Mouse (Mus musculus): Measurements from ENCODE around the gene Actr3b. TPM values are rescaled to one million over a fixed set of nuclear protein-coding genes. Genes with fewer than 3 reads are reported as not detected.
"Not testable (repeated sequence)": the region's sequence is repeated elsewhere in the genome, so short reads cannot be mapped to it uniquely, and the experiment has no call there.

Gene Actr3b
- polyA plus RNA-seq, 1 experiment = 0.40 TPM

GRCm38 (mm10) chr5:25869880-25870279 lies 110.1 kb downstream of the Actr3b start:
- H3K27me3 ChIP-seq (ENCODE audit: control insufficient read depth, insufficient read depth, insufficient read length) = no peaks in the 10 kb centered on the region
- no peak overlapping the region for H3ac ChIP-seq (ENCODE audit: control insufficient read depth, insufficient read length)
- TF ChIP-seq MYOD1 (IDR thresholded peaks at IDR 0.05; ENCODE audit: control insufficient read depth in 1 of 3, insufficient read length in 2 of 3, low read depth in 2 of 3) = no peak
- no peak for TF ChIP-seq TCF3 (IDR thresholded peaks at IDR 0.05; ENCODE audit: insufficient read length, low read depth)
- TF ChIP-seq POLR2A (IDR thresholded peaks at IDR 0.05; ENCODE audit: insufficient read length, low read depth) = no peak
- TF ChIP-seq MAX (IDR thresholded peaks at IDR 0.05; ENCODE audit: low read depth) = no peak
- TF ChIP-seq TCF12 (IDR thresholded peaks at IDR 0.05; ENCODE audit: insufficient read depth, poor library complexity, severe bottlenecking) = no peak
- no peak for TF ChIP-seq CEBPB (IDR thresholded peaks at IDR 0.05; ENCODE audit: insufficient read depth, poor library complexity, severe bottlenecking)
- no peak for TF ChIP-seq E2F4 (IDR thresholded peaks at IDR 0.05; ENCODE audit: insufficient read depth)
- TF ChIP-seq MYOG (IDR thresholded peaks at IDR 0.05; ENCODE audit: control insufficient read depth in 1 of 3, insufficient read depth in 1 of 3, insufficient read length in 2 of 3, low read depth in 2 of 3) = no peak
- TF ChIP-seq SRF (IDR thresholded peaks at IDR 0.05; ENCODE audit: control insufficient read depth, insufficient read length, low read depth) = no peak
- no peak for TF ChIP-seq REST (IDR thresholded peaks at IDR 0.05; ENCODE audit: insufficient read depth, insufficient read length)
- no peak for TF ChIP-seq POLR2AphosphoS2 (IDR thresholded peaks at IDR 0.05; ENCODE audit: insufficient read length, low read depth)
- no peak for TF ChIP-seq USF1 (IDR thresholded peaks at IDR 0.05; ENCODE audit: low read depth)
- no peaks in the 10 kb centered on the region for H3K79me2 ChIP-seq (ENCODE audit: control insufficient read depth, insufficient read depth)
- no peak overlapping the region for H3K4me3 ChIP-seq
- no peak overlapping the region for H3K4me2 ChIP-seq (ENCODE audit: low read depth)
- H3K36me3 ChIP-seq (ENCODE audit: control insufficient read depth, insufficient read depth) = no peaks in the 10 kb centered on the region

- Histone ChIP-seq H3K36me3 (ENCODE audit: control insufficient read depth, insufficient read depth) (no peaks in the 10 kb centered on the region), H3K27me3 (ENCODE audit: control insufficient read depth, insufficient read depth, insufficient read length) (no peaks in the 10 kb centered on the region), H3K79me2 (ENCODE audit: control insufficient read depth, insufficient read depth) (no peaks in the 10 kb centered on the region), H3K4me3 (no peak overlapping the region), H3K4me2 (ENCODE audit: low read depth) (no peak overlapping the region), H3ac (ENCODE audit: control insufficient read depth, insufficient read length) (no peak overlapping the region)
- no peak for TF ChIP-seq USF1 (IDR thresholded peaks at IDR 0.05; ENCODE audit: low read depth)
- TF ChIP-seq MYOG (IDR thresholded peaks at IDR 0.05; ENCODE audit: control insufficient read depth in 1 of 3, insufficient read depth in 1 of 3, insufficient read length in 2 of 3, low read depth in 2 of 3) = no peak
- no peak for TF ChIP-seq POLR2A (IDR thresholded peaks at IDR 0.05; ENCODE audit: insufficient read length, low read depth)
- TF ChIP-seq E2F4 (IDR thresholded peaks at IDR 0.05; ENCODE audit: insufficient read depth) = no peak
- TF ChIP-seq REST (IDR thresholded peaks at IDR 0.05; ENCODE audit: insufficient read depth, insufficient read length) = no peak
- TF ChIP-seq SRF (IDR thresholded peaks at IDR 0.05; ENCODE audit: control insufficient read depth, insufficient read length, low read depth) = no peak
- TF ChIP-seq TCF3 (IDR thresholded peaks at IDR 0.05; ENCODE audit: insufficient read length, low read depth) = no peak
- no peak for TF ChIP-seq POLR2AphosphoS2 (IDR thresholded peaks at IDR 0.05; ENCODE audit: insufficient read length, low read depth)
- no peak for TF ChIP-seq CEBPB (IDR thresholded peaks at IDR 0.05; ENCODE audit: insufficient read depth, poor library complexity, severe bottlenecking)
- TF ChIP-seq MYOD1 (IDR thresholded peaks at IDR 0.05; ENCODE audit: control insufficient read depth in 1 of 3, insufficient read length in 2 of 3, low read depth in 2 of 3) = no peak
These were observed 110.8 kb downstream of the Actr3b start for GRCm38 (mm10) chr5:25870632-25871031.

GRCm38 (mm10) chr5:25871342-25872023 lies 111.7 kb downstream of the Actr3b start:
- Histone ChIP-seq H3K36me3 (ENCODE audit: control insufficient read depth, insufficient read depth) (no peaks in the 10 kb centered on the region), H3K27me3 (ENCODE audit: control insufficient read depth, insufficient read depth, insufficient read length) (no peaks in the 10 kb centered on the region), H3K4me3 (no peak overlapping the region), H3K79me2 (ENCODE audit: control insufficient read depth, insufficient read depth) (no peaks in the 10 kb centered on the region), H3ac (ENCODE audit: control insufficient read depth, insufficient read length) (no peak overlapping the region), H3K4me2 (ENCODE audit: low read depth) (no peak overlapping the region)
- TF ChIP-seq MYOG (IDR thresholded peaks at IDR 0.05; ENCODE audit: control insufficient read depth in 1 of 3, insufficient read depth in 1 of 3, insufficient read length in 2 of 3, low read depth in 2 of 3) (no peak), POLR2A (IDR thresholded peaks at IDR 0.05; ENCODE audit: insufficient read length, low read depth) (no peak), TCF12 (IDR thresholded peaks at IDR 0.05; ENCODE audit: insufficient read depth, poor library complexity, severe bottlenecking) (no peak), SRF (IDR thresholded peaks at IDR 0.05; ENCODE audit: control insufficient read depth, insufficient read length, low read depth) (no peak), MYOD1 (IDR thresholded peaks at IDR 0.05; ENCODE audit: control insufficient read depth in 1 of 3, insufficient read length in 2 of 3, low read depth in 2 of 3) (no peak), REST (IDR thresholded peaks at IDR 0.05; ENCODE audit: insufficient read depth, insufficient read length) (no peak), TCF3 (IDR thresholded peaks at IDR 0.05; ENCODE audit: insufficient read length, low read depth) (no peak), E2F4 (IDR thresholded peaks at IDR 0.05; ENCODE audit: insufficient read depth) (no peak), USF1 (IDR thresholded peaks at IDR 0.05; ENCODE audit: low read depth) (no peak), POLR2AphosphoS2 (IDR thresholded peaks at IDR 0.05; ENCODE audit: insufficient read length, low read depth) (no peak), CEBPB (IDR thresholded peaks at IDR 0.05; ENCODE audit: insufficient read depth, poor library complexity, severe bottlenecking) (no peak), MAX (IDR thresholded peaks at IDR 0.05; ENCODE audit: low read depth) (no peak)

GRCm38 (mm10) chr5:25873046-25873445 lies 113.2 kb downstream of the Actr3b start:
- Histone ChIP-seq H3K27me3 (ENCODE audit: control insufficient read depth, insufficient read depth, insufficient read length) (no peaks in the 10 kb centered on the region), H3K79me2 (ENCODE audit: control insufficient read depth, insufficient read depth) (no peaks in the 10 kb centered on the region), H3ac (ENCODE audit: control insufficient read depth, insufficient read length) (no peak overlapping the region), H3K36me3 (ENCODE audit: control insufficient read depth, insufficient read depth) (no peaks in the 10 kb centered on the region), H3K4me2 (ENCODE audit: low read depth) (no peak overlapping the region), H3K4me3 (no peak overlapping the region)
- TF ChIP-seq MYOG (IDR thresholded peaks at IDR 0.05; ENCODE audit: control insufficient read depth in 1 of 3, insufficient read depth in 1 of 3, insufficient read length in 2 of 3, low read depth in 2 of 3) (no peak), TCF3 (IDR thresholded peaks at IDR 0.05; ENCODE audit: insufficient read length, low read depth) (no peak), POLR2AphosphoS2 (IDR thresholded peaks at IDR 0.05; ENCODE audit: insufficient read length, low read depth) (no peak), MYOD1 (IDR thresholded peaks at IDR 0.05; ENCODE audit: control insufficient read depth in 1 of 3, insufficient read length in 2 of 3, low read depth in 2 of 3) (no peak), POLR2A (IDR thresholded peaks at IDR 0.05; ENCODE audit: insufficient read length, low read depth) (no peak), TCF12 (IDR thresholded peaks at IDR 0.05; ENCODE audit: insufficient read depth, poor library complexity, severe bottlenecking) (no peak), E2F4 (IDR thresholded peaks at IDR 0.05; ENCODE audit: insufficient read depth) (no peak), USF1 (IDR thresholded peaks at IDR 0.05; ENCODE audit: low read depth) (no peak), CEBPB (IDR thresholded peaks at IDR 0.05; ENCODE audit: insufficient read depth, poor library complexity, severe bottlenecking) (no peak), SRF (IDR thresholded peaks at IDR 0.05; ENCODE audit: control insufficient read depth, insufficient read length, low read depth) (no peak), REST (IDR thresholded peaks at IDR 0.05; ENCODE audit: insufficient read depth, insufficient read length) (no peak), MAX (IDR thresholded peaks at IDR 0.05; ENCODE audit: low read depth) (no peak)

GRCm38 (mm10) chr5:25875927-25876326 lies 116.1 kb downstream of the Actr3b start:
- not testable (repeated sequence) for H3ac ChIP-seq (ENCODE audit: control insufficient read depth, insufficient read length); H3K27me3 ChIP-seq (ENCODE audit: control insufficient read depth, insufficient read depth, insufficient read length); H3K79me2 ChIP-seq (ENCODE audit: control insufficient read depth, insufficient read depth); H3K4me2 ChIP-seq (ENCODE audit: low read depth); H3K36me3 ChIP-seq (ENCODE audit: control insufficient read depth, insufficient read depth); H3K4me3 ChIP-seq

All from myocyte (in vitro differentiated cells).